Mouse (Mus musculus) neural tube, embryonic 11.5 days (tissue): ENCODE results near the gene Ehd2. TPM values are rescaled to one million over a fixed set of nuclear protein-coding genes. Genes with fewer than 3 reads are reported as not detected.

ENCODE experiments used
- ATAC-seq: fragments of 200-750 bp; cut with Nextera tagmentation; 2 replicates; pipeline ENCODE4 v1.8.0; 2017; ENCODE audit warnings: moderate number of reproducible peaks, mild to moderate bottlenecking, moderate TSS enrichment, moderate library complexity; ENCODE audit not compliant: insufficient read depth, low FRiP score, low TSS enrichment
- DNase-seq: peaks from one replicate; pipeline ENCODE4 v3.0.0-alpha.2; 2015; ENCODE audit warnings: low spot score
- H3K27ac ChIP-seq: fragments of 300-500 bp; sonication (generic); 2 replicates; pipeline ENCODE4 v1.5.1; 2014; ENCODE audit warnings: low read depth, mild to moderate bottlenecking, low read length
- H3K27me3 ChIP-seq: fragments of 300-500 bp; sonication (generic); 2 replicates; pipeline ENCODE4 v1.6.1; 2014; ENCODE audit warnings: mild to moderate bottlenecking, low read length, mixed read lengths; ENCODE audit not compliant: control insufficient read depth, insufficient read depth
- H3K36me3 ChIP-seq: fragments of 300-500 bp; sonication (generic); 2 replicates; pipeline ENCODE4 v1.6.1; 2014; ENCODE audit warnings: mild to moderate bottlenecking, low read length, moderate library complexity, mixed read lengths; ENCODE audit not compliant: control insufficient read depth, insufficient read depth
- H3K4me1 ChIP-seq: fragments of 300-500 bp; sonication (generic); 2 replicates; pipeline ENCODE4 v1.6.1; 2014; ENCODE audit warnings: low read length, mixed read lengths; ENCODE audit not compliant: control insufficient read depth, insufficient read depth
- H3K4me2 ChIP-seq: fragments of 300-500 bp; sonication (generic); 2 replicates; pipeline ENCODE4 v1.6.1; 2014; ENCODE audit warnings: low read depth, mild to moderate bottlenecking, moderate library complexity
- H3K4me3 ChIP-seq: fragments of 300-500 bp; sonication (generic); 2 replicates; pipeline ENCODE4 v1.5.1; 2014; ENCODE audit warnings: low read depth, low read length
- H3K9ac ChIP-seq: fragments of 300-500 bp; sonication (generic); 2 replicates; pipeline ENCODE4 v1.6.1; 2014; ENCODE audit warnings: mild to moderate bottlenecking, low read length
- H3K9me3 ChIP-seq: fragments of 300-500 bp; sonication (generic); 2 replicates; pipeline ENCODE4 v1.6.1; 2016; ENCODE audit warnings: low read length; ENCODE audit not compliant: control insufficient read depth
- WGBS: fragments of 180-500 bp; shearing (Covaris S2); extraction: QIAGEN DNeasy Blood & Tissue Kit; methylation state at CpG from one replicate; pipeline ENCODE4 v1.1.7; 2014; 5-methylcytosine and 5-hydroxymethylcytosine counted together
- polyA plus RNA-seq: library from polyadenylated mRNA; unstranded; fragments of >200 nt; fragmentation: Nextera tagmentation; extraction: Ambion mirVana; gene quantifications from 2 replicates; pipeline ENCODE4 v1.2.1, GENCODE M21; 2014

The Ehd2 gene
- polyA plus RNA-seq, 1 experiment from 2014 or later, result 11.3 TPM

- ATAC-seq (no peak), DNase-seq (no peak)
- no peaks in the 10 kb centered on the region for H3K9me3 ChIP-seq
- 83% methylated on average over 2 of the region's 2 CpGs for WGBS
- no peak overlapping the region for H3K4me3 ChIP-seq
- peaks cover 7% of the 10 kb centered on the region for H3K36me3 ChIP-seq
- H3K4me1 ChIP-seq, result no peaks in the 10 kb centered on the region
- H3K27me3 ChIP-seq, result no peaks in the 10 kb centered on the region
- no peak overlapping the region for H3K9ac ChIP-seq
- H3K27ac ChIP-seq, result no peak overlapping the region
- H3K4me2 ChIP-seq, result no peak overlapping the region
These were observed 52.6 kb downstream of the Ehd2 start for GRCm38 (mm10) chr7:15914751-15915150.

GRCm38 (mm10) chr7:15914252-15914651, 53.1 kb downstream of the Ehd2 start:
- no peaks in the 10 kb centered on the region for H3K27me3 ChIP-seq
- no peak overlapping the region for H3K9ac ChIP-seq
- peaks cover 2% of the 10 kb centered on the region; the same call in 1 of the 2 replicates for H3K36me3 ChIP-seq
- 41% methylated on average over 2 of the region's 2 CpGs for WGBS
- no peaks in the 10 kb centered on the region for H3K9me3 ChIP-seq
- H3K4me3 ChIP-seq, result no peak overlapping the region
- H3K27ac ChIP-seq, result no peak overlapping the region
- DNase-seq (peak; percentile 34), ATAC-seq (no peak)
- no peak overlapping the region for H3K4me2 ChIP-seq
- H3K4me1 ChIP-seq, result no peaks in the 10 kb centered on the region

- H3K4me2 ChIP-seq, result no peak overlapping the region
- H3K27me3 ChIP-seq, result no peaks in the 10 kb centered on the region
- H3K9me3 ChIP-seq, result no peaks in the 10 kb centered on the region
- H3K4me1 ChIP-seq, result no peaks in the 10 kb centered on the region
- H3K4me3 ChIP-seq, result no peak overlapping the region
- ATAC-seq, result peak; percentile 54
- peak; percentile 83 for DNase-seq
- 4% methylated on average over 4 of the region's 4 CpGs for WGBS
- no peak overlapping the region for H3K27ac ChIP-seq
- H3K36me3 ChIP-seq, result peaks cover 2% of the 10 kb centered on the region; the same call in 1 of the 2 replicates
- no peak overlapping the region for H3K9ac ChIP-seq
These were observed 55.2 kb downstream of the Ehd2 start for GRCm38 (mm10) chr7:15912183-15912582.

- DNase-seq (no peak), ATAC-seq (no peak)
- H3K9ac ChIP-seq, result no peak overlapping the region
- H3K4me1 ChIP-seq, result no peaks in the 10 kb centered on the region
- no peak overlapping the region for H3K4me3 ChIP-seq
- H3K27ac ChIP-seq, result no peak overlapping the region
- H3K27me3 ChIP-seq, result no peaks in the 10 kb centered on the region
- 81% methylated on average over 5 of the region's 5 CpGs for WGBS
- no peaks in the 10 kb centered on the region for H3K36me3 ChIP-seq
- no peaks in the 10 kb centered on the region for H3K9me3 ChIP-seq
- H3K4me2 ChIP-seq, result no peak overlapping the region
These were observed 56.8 kb downstream of the Ehd2 start for GRCm38 (mm10) chr7:15910521-15910920.

GRCm38 (mm10) chr7:15907971-15908590, 59.3 kb downstream of the Ehd2 start:
- WGBS, result 83% methylated on average over 8 of the region's 8 CpGs
- Histone ChIP-seq H3K27me3 (no peaks in the 10 kb centered on the region), H3K9ac (no peak overlapping the region), H3K4me3 (no peak overlapping the region), H3K36me3 (no peaks in the 10 kb centered on the region), H3K9me3 (no peaks in the 10 kb centered on the region), H3K4me2 (no peak overlapping the region), H3K4me1 (no peaks in the 10 kb centered on the region), H3K27ac (no peak overlapping the region)
- DNase-seq, result no peak
- no peak for ATAC-seq

- H3K4me2 ChIP-seq, result no peak overlapping the region
- H3K27ac ChIP-seq, result no peak overlapping the region
- H3K9ac ChIP-seq, result no peak overlapping the region
- ATAC-seq (no peak), DNase-seq (no peak)
- no peaks in the 10 kb centered on the region for H3K27me3 ChIP-seq
- no peaks in the 10 kb centered on the region for H3K4me1 ChIP-seq
- no peak overlapping the region for H3K4me3 ChIP-seq
- 76% methylated on average over 1 of the region's 1 CpGs for WGBS
- H3K36me3 ChIP-seq, result no peaks in the 10 kb centered on the region
- H3K9me3 ChIP-seq, result no peaks in the 10 kb centered on the region
These were observed 60.8 kb downstream of the Ehd2 start for GRCm38 (mm10) chr7:15906602-15907001.

- Histone ChIP-seq H3K9me3 (no peaks in the 10 kb centered on the region), H3K27me3 (no peaks in the 10 kb centered on the region), H3K4me3 (no peak overlapping the region), H3K4me2 (no peak overlapping the region), H3K4me1 (no peaks in the 10 kb centered on the region), H3K9ac (no peak overlapping the region), H3K36me3 (no peaks in the 10 kb centered on the region), H3K27ac (no peak overlapping the region)
- WGBS, result 81% methylated on average over 7 of the region's 7 CpGs
- no peak for DNase-seq
- no peak for ATAC-seq
These were observed 61.5 kb downstream of the Ehd2 start for GRCm38 (mm10) chr7:15905861-15906260.

GRCm38 (mm10) chr7:15901366-15902048, 65.9 kb downstream of the Ehd2 start:
- DNase-seq, result no peak
- no peaks in the 10 kb centered on the region for H3K36me3 ChIP-seq
- 77% methylated on average over 9 of the region's 9 CpGs for WGBS
- no peak overlapping the region for H3K9ac ChIP-seq
- H3K4me3 ChIP-seq, result no peak overlapping the region
- no peaks in the 10 kb centered on the region for H3K4me1 ChIP-seq
- no peak overlapping the region for H3K4me2 ChIP-seq
- H3K27ac ChIP-seq, result no peak overlapping the region
- H3K9me3 ChIP-seq, result no peaks in the 10 kb centered on the region; the same call in 1 of the 2 replicates
- ATAC-seq, result no peak
- no peaks in the 10 kb centered on the region for H3K27me3 ChIP-seq
